Mouse (Mus musculus) spleen, adult 2 months (tissue): ENCODE data around the gene Lman2l. TPM values are rescaled to one million over a fixed set of nuclear protein-coding genes. Genes with fewer than 3 reads are reported as not detected.

Experiments
- DNase-seq, 2 experiments: peaks; one replicate each; pipeline versions ENCODE4 v3.0.0 to v3.0.0-alpha.2; 2012 to 2021; ENCODE audit warnings: low spot score in 2 of 2, low read depth in 1 of 2
- H3K27ac ChIP-seq: fragments of 200-500 bp; 2 replicates; pipeline ENCODE4 v1.5.1; 2012; ENCODE audit warnings: low read length, inconsistent platforms; ENCODE audit not compliant: insufficient read depth
- H3K27me3 ChIP-seq: fragments of 200-500 bp; 2 replicates; pipeline ENCODE4 v1.6.1; 2012; ENCODE audit warnings: mild to moderate bottlenecking, moderate library complexity, low read length, inconsistent platforms; ENCODE audit not compliant: control insufficient read depth, insufficient read depth
- H3K36me3 ChIP-seq: fragments of 200-500 bp; 2 replicates; pipeline ENCODE4 v1.6.1; 2012; ENCODE audit warnings: mild to moderate bottlenecking, low read length, inconsistent platforms; ENCODE audit not compliant: control insufficient read depth, insufficient read depth
- H3K4me1 ChIP-seq: fragments of 200-500 bp; 2 replicates; pipeline ENCODE4 v1.6.1; 2011; ENCODE audit warnings: inconsistent platforms; ENCODE audit not compliant: control insufficient read depth, insufficient read depth, insufficient read length
- H3K4me3 ChIP-seq: fragments of 200-500 bp; 2 replicates; pipeline ENCODE4 v1.5.1; 2011; ENCODE audit warnings: mild to moderate bottlenecking, inconsistent platforms; ENCODE audit not compliant: insufficient read depth, insufficient read length; ENCODE audit errors: extremely low read depth
- CTCF ChIP-seq: fragments of 200-500 bp; IDR thresholded peaks from 2 replicates; pipeline ENCODE4 v1.5.1; 2011; ENCODE audit warnings: mild to moderate bottlenecking, inconsistent platforms; ENCODE audit not compliant: insufficient read depth, insufficient read length, insufficient replicate concordance; ENCODE audit errors: extremely low read depth
- POLR2A ChIP-seq: fragments of 200-500 bp; IDR thresholded peaks from 2 replicates; pipeline ENCODE4 v1.6.1; 2011; ENCODE audit warnings: low read depth, low read length, inconsistent platforms
- WGBS: fragments of 180-500 bp; shearing (Covaris S2); methylation state at CpG from one replicate; pipeline ENCODE4 v1.1.7; 2018; 5-methylcytosine and 5-hydroxymethylcytosine counted together
- polyA plus RNA-seq: library from polyadenylated mRNA; depleted of rRNA; stranded (reverse); fragments of >200 nt; gene quantifications from 2 replicates; pipeline ENCODE4 v1.2.3, GENCODE M21; 2012; rRNA removed

Lman2l gene
- polyA plus RNA-seq, result 8.9 and 11.6 TPM in 2 replicates

- H3K36me3 ChIP-seq, result 0 out of 2 replicates have a peak, but pooled peaks cover 1% of the 10 kb centered on the region
- H3K27ac ChIP-seq, result peak within 1 kb of the TSS; percentile 49; the same call in 1 of the 2 replicates
- DNase-seq, result peak; percentile 85 to 97
- H3K4me3 ChIP-seq, result peak within 1 kb of the TSS; percentile 89
- under 1% methylated on average over 57 of the region's 57 CpGs for WGBS
- TF ChIP-seq POLR2A (no peak), CTCF (no peak)
- no peaks in the 10 kb centered on the region for H3K27me3 ChIP-seq
- peaks cover 7% of the 10 kb centered on the region for H3K4me1 ChIP-seq
Observed at GRCm38 (mm10) chr1:36444471-36445464, at the start of gene Lman2l. Gene Lman2l, minus strand, starts transcription at chr1:36445271.

GRCm38 (mm10) chr1:36493299-36493698 is 48.2 kb upstream of the Lman2l start:
- H3K4me1 ChIP-seq, result no peaks in the 10 kb centered on the region
- DNase-seq, result no peak
- H3K4me3 ChIP-seq, result no peak overlapping the region
- TF ChIP-seq POLR2A (no peak), CTCF (no peak)
- H3K36me3 ChIP-seq, result peaks cover 2% of the 10 kb centered on the region; the same call in 1 of the 2 replicates
- H3K27me3 ChIP-seq, result no peaks in the 10 kb centered on the region
- H3K27ac ChIP-seq, result no peak overlapping the region
- WGBS, result 92% methylated on average over 6 of the region's 6 CpGs

GRCm38 (mm10) chr1:36492416-36493139 is 47.5 kb upstream of the Lman2l start:
- H3K4me3 ChIP-seq, result no peak overlapping the region
- no peak overlapping the region for H3K27ac ChIP-seq
- H3K27me3 ChIP-seq, result no peaks in the 10 kb centered on the region
- no peak for DNase-seq
- 78% methylated on average over 9 of the region's 9 CpGs for WGBS
- no peaks in the 10 kb centered on the region for H3K4me1 ChIP-seq
- TF ChIP-seq CTCF, result no peak
- TF ChIP-seq POLR2A, result no peak
- no peaks in the 10 kb centered on the region for H3K36me3 ChIP-seq

- no peak for DNase-seq
- Histone ChIP-seq H3K27ac (no peak overlapping the region), H3K4me1 (no peaks in the 10 kb centered on the region), H3K36me3 (no peaks in the 10 kb centered on the region), H3K27me3 (no peaks in the 10 kb centered on the region), H3K4me3 (no peak overlapping the region)
- no peak for TF ChIP-seq POLR2A
- TF ChIP-seq CTCF, result no peak
- WGBS, result 94% methylated on average over 6 of the region's 6 CpGs
Observed at GRCm38 (mm10) chr1:36489661-36490060, 44.6 kb upstream of the Lman2l start.

- Histone ChIP-seq H3K36me3 (no peaks in the 10 kb centered on the region), H3K27ac (no peak overlapping the region), H3K27me3 (no peaks in the 10 kb centered on the region), H3K4me3 (no peak overlapping the region), H3K4me1 (no peaks in the 10 kb centered on the region)
- TF ChIP-seq CTCF (no peak), POLR2A (no peak)
- DNase-seq, result no peak
- 90% methylated on average over 9 of the region's 9 CpGs for WGBS
Observed at GRCm38 (mm10) chr1:36487111-36487510, 42.0 kb upstream of the Lman2l start.

- WGBS, result 87% methylated on average over 7 of the region's 7 CpGs
- Histone ChIP-seq H3K36me3 (no peaks in the 10 kb centered on the region), H3K4me3 (no peak overlapping the region), H3K4me1 (no peaks in the 10 kb centered on the region), H3K27ac (no peak overlapping the region), H3K27me3 (no peaks in the 10 kb centered on the region)
- no peak for DNase-seq
- TF ChIP-seq CTCF (no peak), POLR2A (no peak)
Observed at GRCm38 (mm10) chr1:36485080-36485479, 40.0 kb upstream of the Lman2l start.

GRCm38 (mm10) chr1:36483825-36484224 is 38.8 kb upstream of the Lman2l start:
- Histone ChIP-seq H3K4me1 (no peaks in the 10 kb centered on the region), H3K27me3 (no peaks in the 10 kb centered on the region), H3K27ac (no peak overlapping the region), H3K4me3 (no peak overlapping the region), H3K36me3 (no peaks in the 10 kb centered on the region)
- 92% methylated on average over 4 of the region's 4 CpGs for WGBS
- DNase-seq, result no peak
- TF ChIP-seq POLR2A (no peak), CTCF (no peak)
